Mouse (Mus musculus): ENCODE results near the gene Slc32a1.

Slc32a1 gene

GRCm38 (mm10) chr2:158659346-158659745 lies 48.8 kb downstream of the Slc32a1 start:
- DNase-seq (ENCODE audit: extremely low spot score, low spot score): no peak

- no peak for DNase-seq (ENCODE audit: extremely low spot score, low spot score)
Observed at GRCm38 (mm10) chr2:158665098-158665497, 54.5 kb downstream of the Slc32a1 start, which contains the start of gene Ppp1r16b. Ppp1r16b (plus strand) TSS chr2:158665398.
